Mouse (Mus musculus) heart, embryonic 11.5 days (tissue): ENCODE data around the gene Cers5. TPM values are rescaled to one million over a fixed set of nuclear protein-coding genes. Genes with fewer than 3 reads are reported as not detected.

Experiments
- ATAC-seq: fragments of 200-750 bp; cut with Nextera tagmentation; replicated peaks from 2 replicates; pipeline ENCODE4 v1.8.0; 2017; ENCODE audit warnings: moderate library complexity; ENCODE audit not compliant: insufficient number of reproducible peaks, low FRiP score, low TSS enrichment
- H3K27ac ChIP-seq: fragments of 300-500 bp; sonication (generic); 2 replicates; pipeline ENCODE4 v1.5.1; 2014; ENCODE audit warnings: mild to moderate bottlenecking, low read depth, low read length
- H3K27me3 ChIP-seq: fragments of 300-500 bp; sonication (generic); 2 replicates; pipeline ENCODE4 v1.6.1; 2014; ENCODE audit warnings: mild to moderate bottlenecking, low read length, mixed read lengths; ENCODE audit not compliant: control insufficient read depth, insufficient read depth
- H3K36me3 ChIP-seq: fragments of 300-500 bp; sonication (generic); 2 replicates; pipeline ENCODE4 v1.6.1; 2014; ENCODE audit warnings: mild to moderate bottlenecking, low read length, moderate library complexity, mixed read lengths; ENCODE audit not compliant: control insufficient read depth, insufficient read depth
- H3K4me1 ChIP-seq: fragments of 300-500 bp; sonication (generic); 2 replicates; pipeline ENCODE4 v1.6.1; 2014; ENCODE audit warnings: low read length; ENCODE audit not compliant: control insufficient read depth, insufficient read depth
- H3K4me2 ChIP-seq: fragments of 300-500 bp; sonication (generic); 2 replicates; pipeline ENCODE4 v1.6.1; 2014; ENCODE audit warnings: mild to moderate bottlenecking, moderate library complexity
- H3K4me3 ChIP-seq: fragments of 300-500 bp; sonication (generic); 2 replicates; pipeline ENCODE4 v1.5.1; 2014; ENCODE audit warnings: low read depth, low read length
- H3K9ac ChIP-seq: fragments of 300-500 bp; sonication (generic); 2 replicates; pipeline ENCODE4 v1.6.1; 2014; ENCODE audit warnings: mild to moderate bottlenecking, low read depth, low read length, moderate library complexity
- H3K9me3 ChIP-seq: fragments of 300-500 bp; sonication (generic); replicated peaks from 2 replicates; pipeline ENCODE4 v1.6.1; 2016; ENCODE audit warnings: low read length; ENCODE audit not compliant: control insufficient read depth
- WGBS: fragments of 180-500 bp; shearing (Covaris S2); extraction: QIAGEN DNeasy Blood & Tissue Kit; methylation state at CpG from one replicate; pipeline ENCODE4 v1.1.7; 2014; ENCODE audit not compliant: insufficient replicate concordance; 5-methylcytosine and 5-hydroxymethylcytosine counted together
- polyA plus RNA-seq: library from polyadenylated mRNA; unstranded; fragments of >200 nt; fragmentation: Nextera tagmentation; extraction: Ambion mirVana; gene quantifications from 2 replicates; pipeline ENCODE4 v1.2.1, GENCODE M21; 2014

Cers5 gene
- polyA plus RNA-seq, 1 experiment from 2014 or later: 56.1 TPM

GRCm38 (mm10) chr15:99725341-99726155 is 47.1 kb downstream of the Cers5 start, which contains the start of gene Cox14:
TSS of gene Cox14 (plus strand) at chr15:99725618.
- peak within 1 kb of the TSS; percentile 95 for H3K27ac ChIP-seq
- no peaks in the 10 kb centered on the region; the same call in 1 of the 2 replicates for H3K9me3 ChIP-seq
- H3K9ac ChIP-seq: peak within 1 kb of the TSS; percentile 93
- H3K4me1 ChIP-seq: peaks cover 26% of the 10 kb centered on the region
- H3K36me3 ChIP-seq: peaks cover 16% of the 10 kb centered on the region
- peak within 1 kb of the TSS; percentile 94 for H3K4me3 ChIP-seq
- H3K27me3 ChIP-seq: no peaks in the 10 kb centered on the region
- H3K4me2 ChIP-seq: peak within 1 kb of the TSS; percentile 83
- ATAC-seq: peak; percentile 89
- under 1% methylated on average over 53 of the region's 68 CpGs for WGBS

- H3K4me1 ChIP-seq: peaks cover 26% of the 10 kb centered on the region
- H3K27me3 ChIP-seq: no peaks in the 10 kb centered on the region
- no peaks in the 10 kb centered on the region; the same call in 1 of the 2 replicates for H3K9me3 ChIP-seq
- peaks cover 16% of the 10 kb centered on the region for H3K36me3 ChIP-seq
- H3K9ac ChIP-seq: peak overlapping the region; percentile 60
- peak overlapping the region; percentile 72 for H3K4me2 ChIP-seq
- peak; percentile 28 for ATAC-seq
- H3K27ac ChIP-seq: peak overlapping the region; percentile 95
- H3K4me3 ChIP-seq: peak overlapping the region; percentile 94
- WGBS: 7% methylated on average over 16 of the region's 16 CpGs
Measured at GRCm38 (mm10) chr15:99724292-99725021, 48.2 kb downstream of the Cers5 start.

- H3K36me3 ChIP-seq: peaks cover 9% of the 10 kb centered on the region
- peak overlapping the region; percentile 60 for H3K9ac ChIP-seq
- H3K4me1 ChIP-seq: peaks cover 26% of the 10 kb centered on the region
- H3K27ac ChIP-seq: peak overlapping the region; percentile 95
- 14% methylated on average over 11 of the region's 11 CpGs for WGBS
- no peaks in the 10 kb centered on the region; the same call in 1 of the 2 replicates for H3K9me3 ChIP-seq
- ATAC-seq: no peak
- H3K4me2 ChIP-seq: peak overlapping the region; percentile 72
- H3K4me3 ChIP-seq: peak overlapping the region; percentile 94; the same call in 1 of the 2 replicates
- H3K27me3 ChIP-seq: no peaks in the 10 kb centered on the region
Measured at GRCm38 (mm10) chr15:99723515-99724291, 49.0 kb downstream of the Cers5 start.

- 48% methylated on average over 10 of the region's 10 CpGs for WGBS
- peak overlapping the region; percentile 72 for H3K4me2 ChIP-seq
- ATAC-seq: no peak
- H3K4me1 ChIP-seq: peaks cover 26% of the 10 kb centered on the region
- H3K27me3 ChIP-seq: no peaks in the 10 kb centered on the region
- no peaks in the 10 kb centered on the region for H3K9me3 ChIP-seq
- peak overlapping the region; percentile 95 for H3K27ac ChIP-seq
- peaks cover 4% of the 10 kb centered on the region for H3K36me3 ChIP-seq
- H3K9ac ChIP-seq: peak overlapping the region; percentile 60
- no peak overlapping the region for H3K4me3 ChIP-seq
Measured at GRCm38 (mm10) chr15:99723120-99723514, 49.6 kb downstream of the Cers5 start.

- Histone ChIP-seq H3K9ac (no peak overlapping the region), H3K36me3 (no peaks in the 10 kb centered on the region), H3K9me3 (no peaks in the 10 kb centered on the region), H3K4me1 (peaks cover 26% of the 10 kb centered on the region), H3K4me3 (no peak overlapping the region), H3K4me2 (no peak overlapping the region), H3K27me3 (no peaks in the 10 kb centered on the region), H3K27ac (no peak overlapping the region)
- WGBS: 69% methylated on average over 25 of the region's 25 CpGs
- ATAC-seq: no peak
Measured at GRCm38 (mm10) chr15:99721921-99722743, 50.6 kb downstream of the Cers5 start.

GRCm38 (mm10) chr15:99719865-99720264 is 52.8 kb downstream of the Cers5 start:
- Histone ChIP-seq H3K4me1 (peaks cover 26% of the 10 kb centered on the region), H3K9me3 (no peaks in the 10 kb centered on the region), H3K27ac (no peak overlapping the region), H3K4me2 (no peak overlapping the region), H3K36me3 (no peaks in the 10 kb centered on the region), H3K27me3 (no peaks in the 10 kb centered on the region), H3K4me3 (no peak overlapping the region), H3K9ac (no peak overlapping the region)
- ATAC-seq: no peak
- 70% methylated on average over 8 of the region's 8 CpGs for WGBS

- Histone ChIP-seq H3K9me3 (no peaks in the 10 kb centered on the region), H3K4me1 (peaks cover 22% of the 10 kb centered on the region), H3K36me3 (no peaks in the 10 kb centered on the region; the same call in 1 of the 2 replicates), H3K27me3 (no peaks in the 10 kb centered on the region), H3K9ac (no peak overlapping the region), H3K4me3 (no peak overlapping the region), H3K4me2 (no peak overlapping the region), H3K27ac (no peak overlapping the region)
- no peak for ATAC-seq
- WGBS: 86% methylated on average over 9 of the region's 9 CpGs
Measured at GRCm38 (mm10) chr15:99718461-99719021, 54.1 kb downstream of the Cers5 start.
